Mouse (Mus musculus) stomach, embryonic 15.5 days (tissue): Measurements from ENCODE around the gene Agpat3. TPM values are rescaled to one million over a fixed set of nuclear protein-coding genes. Genes with fewer than 3 reads are reported as not detected.

ENCODE experiments used
- ATAC-seq: fragments of 200-750 bp; cut with Nextera tagmentation; 2 replicates; pipeline ENCODE4 v1.8.0; 2017; ENCODE audit warnings: low read depth, moderate number of reproducible peaks, moderate TSS enrichment; ENCODE audit not compliant: insufficient read depth, low FRiP score
- H3K27ac ChIP-seq: fragments of 300-500 bp; sonication (generic); 2 replicates; pipeline ENCODE4 v1.5.1; 2015; ENCODE audit warnings: mild to moderate bottlenecking, inconsistent platforms
- H3K27me3 ChIP-seq: fragments of 300-500 bp; sonication (generic); replicated peaks from 2 replicates; pipeline ENCODE4 v1.6.1; 2015; ENCODE audit warnings: inconsistent platforms
- H3K36me3 ChIP-seq: fragments of 300-500 bp; sonication (generic); 2 replicates; pipeline ENCODE4 v1.6.1; 2015; ENCODE audit warnings: inconsistent platforms
- H3K4me1 ChIP-seq: fragments of 300-500 bp; sonication (generic); 2 replicates; pipeline ENCODE4 v1.6.1; 2015; ENCODE audit warnings: inconsistent platforms
- H3K4me2 ChIP-seq: fragments of 300-500 bp; sonication (generic); 2 replicates; pipeline ENCODE4 v1.6.1; 2015; ENCODE audit warnings: mild to moderate bottlenecking, inconsistent platforms
- H3K4me3 ChIP-seq: fragments of 300-500 bp; sonication (generic); replicated peaks from 2 replicates; pipeline ENCODE4 v1.5.1; 2015; ENCODE audit warnings: inconsistent platforms
- H3K9ac ChIP-seq: fragments of 300-500 bp; sonication (generic); 2 replicates; pipeline ENCODE4 v1.6.1; 2015; ENCODE audit warnings: inconsistent platforms
- H3K9me3 ChIP-seq: fragments of 300-500 bp; sonication (generic); 2 replicates; pipeline ENCODE4 v1.6.1; 2016; ENCODE audit warnings: inconsistent platforms
- WGBS: fragments of 180-500 bp; shearing (Covaris S2); methylation state at CpG from one replicate; pipeline ENCODE4 v1.1.7; 2015; 5-methylcytosine and 5-hydroxymethylcytosine counted together
- polyA plus RNA-seq: library from polyadenylated mRNA; unstranded; fragments of >200 nt; fragmentation: Nextera tagmentation; extraction: Ambion mirVana; gene quantifications from 2 replicates; pipeline ENCODE4 v1.2.1, GENCODE M21; 2015

Agpat3 gene
- polyA plus RNA-seq, 1 experiment from 2014 or later, result 60.7 TPM

DNA sequence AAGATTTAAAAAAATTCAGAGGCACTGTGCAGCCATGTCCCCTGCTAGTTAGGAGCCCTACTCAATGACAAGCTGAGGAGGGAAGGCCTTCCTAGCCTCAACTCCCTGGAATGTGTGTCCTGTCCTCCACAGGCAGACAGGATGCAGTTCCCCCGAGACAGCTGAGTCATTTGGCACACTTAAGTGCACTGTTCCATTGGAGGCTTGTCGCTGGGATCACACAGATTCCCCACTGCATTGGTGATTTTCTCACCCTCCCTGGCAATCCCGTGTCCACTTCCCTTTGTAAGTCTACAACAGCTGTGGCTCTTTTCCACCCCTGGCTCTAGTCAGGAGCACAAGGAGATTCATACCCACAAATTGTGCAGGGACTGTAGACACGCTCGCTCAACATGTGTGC is 14.1 kb downstream of the Agpat3 start:
- Histone ChIP-seq H3K4me3 (no peak overlapping the region), H3K9ac (no peak overlapping the region), H3K9me3 (no peaks in the 10 kb centered on the region), H3K36me3 (no peaks in the 10 kb centered on the region), H3K27ac (no peak overlapping the region), H3K4me2 (no peak overlapping the region), H3K4me1 (0 out of 2 replicates have a peak, but pooled peaks cover 2% of the 10 kb centered on the region), H3K27me3 (no peaks in the 10 kb centered on the region)
- no peak for ATAC-seq
- 49% methylated on average over 5 of the region's 5 CpGs for WGBS

DNA sequence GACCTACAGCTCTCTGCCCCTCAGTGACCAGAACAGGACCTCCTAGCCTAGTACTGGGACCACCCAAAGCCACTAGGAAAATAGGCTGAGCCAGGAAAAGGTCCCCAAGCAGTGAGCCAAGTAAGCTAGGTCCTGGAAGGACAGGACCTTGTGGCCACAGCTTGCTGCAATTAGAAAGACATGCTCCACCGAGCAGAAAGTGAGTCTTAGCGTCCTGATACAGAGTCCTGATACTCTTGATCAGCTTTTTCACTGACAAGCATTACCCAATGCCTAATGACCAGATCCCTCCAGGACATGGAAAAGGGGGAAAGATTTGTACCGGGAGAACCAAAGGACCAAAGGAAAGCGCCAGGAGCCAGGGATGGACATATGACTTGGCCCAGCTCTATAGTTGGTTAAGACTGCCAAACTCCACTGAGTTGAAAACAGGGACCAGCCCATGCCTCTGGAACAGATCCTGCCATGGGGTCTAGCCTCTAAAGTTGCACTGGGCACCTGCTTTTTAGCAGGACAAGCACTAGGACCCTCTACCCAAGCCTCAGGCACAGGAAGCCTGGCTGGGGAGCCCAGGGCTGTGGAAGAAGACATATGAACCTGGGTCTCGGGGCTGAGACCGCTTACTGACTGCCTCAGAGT is 17.2 kb downstream of the Agpat3 start:
- Histone ChIP-seq H3K27ac (no peak overlapping the region), H3K9ac (no peak overlapping the region), H3K4me2 (no peak overlapping the region), H3K27me3 (no peaks in the 10 kb centered on the region), H3K9me3 (no peaks in the 10 kb centered on the region), H3K36me3 (no peaks in the 10 kb centered on the region), H3K4me3 (no peak overlapping the region), H3K4me1 (0 out of 2 replicates have a peak, but pooled peaks cover 2% of the 10 kb centered on the region)
- WGBS, result 83% methylated on average over 6 of the region's 6 CpGs
- no peak for ATAC-seq

DNA sequence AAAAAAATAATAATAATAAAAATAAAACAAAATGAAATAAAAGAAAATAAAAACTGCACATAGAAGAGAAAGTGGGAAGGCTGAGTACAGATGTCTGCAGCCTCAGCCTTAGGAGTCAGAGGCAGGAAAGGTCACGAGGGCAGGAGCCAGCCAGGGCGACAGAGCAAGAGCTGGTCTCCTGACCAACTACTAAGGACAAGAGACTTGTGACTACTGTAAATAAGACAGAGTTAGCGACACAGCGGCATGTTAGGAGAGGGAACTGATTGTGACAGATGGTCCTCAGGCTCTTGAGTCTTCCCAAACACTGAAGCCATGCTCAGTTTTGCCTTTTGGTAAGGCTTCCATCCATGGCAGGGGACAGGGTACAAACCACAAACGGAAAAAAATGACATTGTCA is 20.7 kb downstream of the Agpat3 start:
- Histone ChIP-seq H3K4me1 (no peaks in the 10 kb centered on the region), H3K4me3 (no peak overlapping the region), H3K27me3 (no peaks in the 10 kb centered on the region), H3K9ac (no peak overlapping the region), H3K27ac (no peak overlapping the region), H3K9me3 (no peaks in the 10 kb centered on the region), H3K4me2 (no peak overlapping the region), H3K36me3 (no peaks in the 10 kb centered on the region)
- no peak for ATAC-seq
- WGBS, result 72% methylated on average over 5 of the region's 5 CpGs

DNA sequence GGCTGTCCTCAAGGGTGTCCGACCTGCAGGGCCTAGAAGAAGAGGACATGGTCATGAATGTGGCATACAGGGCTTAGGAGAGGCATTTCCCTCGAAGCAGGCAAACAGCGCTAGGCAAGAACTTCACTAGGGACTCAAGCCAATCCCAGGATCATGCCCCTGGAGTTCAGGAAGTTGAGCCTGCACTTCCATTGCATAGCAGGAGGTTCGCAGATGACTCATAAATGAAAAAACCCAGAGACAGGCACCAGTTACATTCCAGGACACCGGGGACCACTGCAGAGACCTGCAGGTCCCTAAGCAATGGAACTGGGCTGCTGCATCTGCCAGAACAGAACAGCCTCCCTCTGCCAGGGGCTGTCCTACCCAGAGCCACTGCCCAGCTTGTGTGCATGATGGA is 23.0 kb downstream of the Agpat3 start:
- H3K27ac ChIP-seq, result no peak overlapping the region
- 0 out of 2 replicates have a peak, but pooled peaks cover 3% of the 10 kb centered on the region for H3K36me3 ChIP-seq
- no peak overlapping the region for H3K9ac ChIP-seq
- no peak for ATAC-seq
- no peaks in the 10 kb centered on the region for H3K27me3 ChIP-seq
- H3K4me1 ChIP-seq, result no peaks in the 10 kb centered on the region
- 77% methylated on average over 5 of the region's 5 CpGs for WGBS
- no peaks in the 10 kb centered on the region for H3K9me3 ChIP-seq
- no peak overlapping the region for H3K4me2 ChIP-seq
- no peak overlapping the region for H3K4me3 ChIP-seq

DNA sequence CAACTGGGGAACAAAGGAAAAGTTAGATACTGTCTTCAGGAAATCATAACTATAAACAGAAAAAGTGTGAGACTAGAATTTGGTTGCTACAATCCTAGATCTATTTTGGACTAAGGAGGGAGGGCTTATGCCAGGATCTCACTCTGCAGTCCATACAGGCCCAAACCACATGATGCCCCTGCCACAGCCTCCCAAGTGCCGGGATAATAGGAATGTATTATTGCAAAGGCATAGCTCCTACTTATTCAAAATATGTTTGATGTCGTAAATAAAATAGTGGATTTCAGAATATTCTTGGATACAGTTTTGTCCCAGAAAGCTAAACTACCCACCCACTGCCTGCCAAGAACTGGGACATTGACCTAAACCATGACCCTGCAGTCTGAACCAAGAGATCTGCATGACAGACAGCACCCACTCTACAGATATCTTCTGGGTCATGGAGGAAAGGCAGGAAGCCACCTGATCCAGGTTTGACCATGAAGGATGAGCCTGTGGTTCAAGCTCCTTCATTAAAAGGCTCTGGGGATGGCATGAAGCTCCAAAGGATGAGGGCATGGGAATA is 24.2 kb downstream of the Agpat3 start:
- 95% methylated on average over 2 of the region's 2 CpGs for WGBS
- Histone ChIP-seq H3K4me2 (no peak overlapping the region), H3K9ac (no peak overlapping the region), H3K4me1 (no peaks in the 10 kb centered on the region), H3K36me3 (0 out of 2 replicates have a peak, but pooled peaks cover 3% of the 10 kb centered on the region), H3K9me3 (no peaks in the 10 kb centered on the region), H3K27ac (no peak overlapping the region), H3K27me3 (no peaks in the 10 kb centered on the region), H3K4me3 (no peak overlapping the region)
- no peak for ATAC-seq

DNA sequence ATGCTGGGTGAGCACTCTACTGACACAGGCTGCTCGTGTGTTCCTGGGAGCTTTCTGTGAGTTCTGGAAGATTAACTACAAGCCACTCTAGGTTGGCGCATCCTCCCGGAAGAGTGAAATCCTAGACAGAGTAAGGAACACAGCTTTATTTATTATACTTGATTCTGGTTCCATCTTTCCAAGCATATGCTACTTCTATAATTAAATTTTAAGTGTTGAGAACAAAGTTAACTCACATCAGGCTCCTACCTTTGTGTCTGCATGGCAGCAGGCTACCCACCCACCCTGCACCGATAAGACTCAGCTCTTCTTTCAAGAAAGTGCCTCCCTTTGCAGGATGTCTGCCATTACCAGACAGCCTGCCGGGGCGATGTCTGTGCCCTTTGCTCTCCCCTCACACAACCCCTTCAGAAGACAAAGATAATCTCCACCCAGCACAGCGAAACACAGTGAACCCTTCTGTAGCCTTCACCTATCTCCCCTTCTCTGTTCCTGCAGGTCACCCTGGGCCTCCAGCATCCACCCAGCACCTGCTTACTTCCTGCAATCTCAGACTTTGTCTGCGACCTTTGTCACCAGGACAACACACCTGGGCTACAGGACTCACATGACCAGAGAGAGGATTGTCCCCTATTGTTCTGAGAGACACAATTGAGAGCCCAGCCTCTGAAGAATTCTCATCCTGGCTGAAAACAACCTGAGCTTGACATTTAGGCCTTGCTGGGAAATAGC is 26.2 kb downstream of the Agpat3 start:
- 59% methylated on average over 8 of the region's 8 CpGs for WGBS
- H3K36me3 ChIP-seq, result 0 out of 2 replicates have a peak, but pooled peaks cover 3% of the 10 kb centered on the region
- no peak overlapping the region for H3K27ac ChIP-seq
- H3K27me3 ChIP-seq, result no peaks in the 10 kb centered on the region
- no peak for ATAC-seq
- no peak overlapping the region for H3K4me3 ChIP-seq
- no peak overlapping the region for H3K4me2 ChIP-seq
- H3K9ac ChIP-seq, result no peak overlapping the region
- H3K4me1 ChIP-seq, result no peaks in the 10 kb centered on the region
- no peaks in the 10 kb centered on the region for H3K9me3 ChIP-seq

DNA sequence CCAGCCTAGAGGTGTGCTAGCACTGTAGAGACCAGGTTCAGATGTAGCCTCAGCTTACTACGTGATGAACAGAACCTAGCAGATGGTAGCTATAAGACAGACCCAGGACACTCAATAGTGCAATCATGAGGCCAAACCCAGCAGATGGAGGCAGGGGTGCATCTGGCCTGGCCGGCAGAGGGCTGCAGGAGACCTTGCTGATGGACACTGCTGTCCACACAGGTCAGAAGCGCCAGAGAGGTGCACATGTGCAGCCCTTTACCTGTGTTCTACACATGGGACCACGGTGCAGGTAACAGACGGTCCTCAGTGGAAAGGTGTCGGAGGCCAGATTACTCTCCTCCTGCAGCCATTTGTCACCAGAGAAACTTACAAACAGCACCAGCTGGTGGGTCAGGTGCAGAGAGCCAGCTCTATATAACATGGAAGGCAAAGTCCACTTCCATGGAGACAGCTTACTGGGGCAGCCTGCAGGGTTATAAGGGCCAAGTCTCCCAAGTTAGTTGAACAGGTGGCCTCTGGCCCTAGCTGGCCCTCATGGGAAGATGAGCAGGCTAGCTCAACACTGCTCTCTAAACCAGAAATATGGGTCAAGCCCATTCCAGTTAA is 27.6 kb downstream of the Agpat3 start:
- 0 out of 2 replicates have a peak, but pooled peaks cover 3% of the 10 kb centered on the region for H3K36me3 ChIP-seq
- no peaks in the 10 kb centered on the region for H3K9me3 ChIP-seq
- H3K27me3 ChIP-seq, result no peaks in the 10 kb centered on the region
- peak; percentile 47 for ATAC-seq
- WGBS, result 85% methylated on average over 6 of the region's 6 CpGs
- no peak overlapping the region for H3K4me3 ChIP-seq
- H3K4me2 ChIP-seq, result no peak overlapping the region
- no peak overlapping the region for H3K9ac ChIP-seq
- no peak overlapping the region; the same call in 1 of the 2 replicates for H3K27ac ChIP-seq
- no peaks in the 10 kb centered on the region for H3K4me1 ChIP-seq

DNA sequence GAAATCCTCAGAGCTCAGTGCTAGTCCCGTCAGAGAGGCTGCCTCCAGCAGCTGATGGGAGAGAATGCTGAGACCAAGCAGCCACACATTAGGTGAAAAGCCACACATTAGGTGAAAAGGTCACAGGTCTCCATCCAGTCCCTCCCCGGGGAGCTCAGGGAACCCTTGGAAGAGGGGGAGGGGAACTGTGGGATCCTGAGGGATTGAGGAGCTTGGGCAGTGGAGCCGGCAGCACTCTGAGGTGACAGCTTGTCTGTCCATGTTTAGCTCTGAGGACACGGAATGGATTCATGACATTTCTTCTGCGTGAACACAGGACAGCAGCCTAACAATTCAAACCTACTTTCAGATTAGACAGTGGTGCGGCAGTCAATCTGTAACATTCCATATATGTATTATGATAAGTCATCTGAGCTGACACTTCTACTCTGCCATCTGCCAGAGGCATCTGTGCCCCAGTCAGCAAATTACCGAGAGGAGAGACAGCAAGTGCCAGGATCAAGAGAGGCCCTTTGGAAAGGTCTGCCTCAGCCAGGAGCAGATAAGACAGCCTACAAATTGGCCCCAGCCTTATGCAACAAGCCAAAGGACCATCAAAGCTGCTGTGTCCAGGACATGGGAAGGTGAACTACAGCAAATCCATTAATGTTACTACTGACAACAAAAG is 28.9 kb downstream of the Agpat3 start:
- Histone ChIP-seq H3K4me2 (no peak overlapping the region), H3K36me3 (0 out of 2 replicates have a peak, but pooled peaks cover 3% of the 10 kb centered on the region), H3K27me3 (no peaks in the 10 kb centered on the region), H3K4me1 (no peaks in the 10 kb centered on the region), H3K4me3 (no peak overlapping the region), H3K9me3 (no peaks in the 10 kb centered on the region), H3K9ac (no peak overlapping the region), H3K27ac (no peak overlapping the region)
- 44% methylated on average over 7 of the region's 7 CpGs for WGBS
- no peak for ATAC-seq

DNA sequence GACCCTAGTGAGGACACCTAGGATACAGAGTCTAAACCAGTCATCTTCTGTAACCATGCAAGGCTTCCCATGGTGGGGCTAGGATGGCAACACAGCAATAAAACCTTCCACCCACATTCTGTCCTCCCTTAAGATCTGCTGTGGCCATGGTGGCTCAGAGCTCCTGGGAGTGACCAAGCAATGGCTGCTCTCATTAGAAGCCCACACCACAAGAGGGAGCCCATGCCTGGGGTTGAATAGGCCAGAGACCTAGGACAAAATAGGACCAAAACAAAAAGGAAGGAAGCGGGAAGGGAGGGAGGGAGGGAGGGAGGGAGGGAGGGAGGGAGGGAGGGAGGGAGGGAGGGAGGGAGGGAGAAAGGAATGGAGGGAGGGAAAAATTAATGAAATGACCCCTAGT is 29.5 kb downstream of the Agpat3 start:
- WGBS, result no CpG with 5 or more reads among the region's 1 CpGs
- no peak for ATAC-seq

DNA sequence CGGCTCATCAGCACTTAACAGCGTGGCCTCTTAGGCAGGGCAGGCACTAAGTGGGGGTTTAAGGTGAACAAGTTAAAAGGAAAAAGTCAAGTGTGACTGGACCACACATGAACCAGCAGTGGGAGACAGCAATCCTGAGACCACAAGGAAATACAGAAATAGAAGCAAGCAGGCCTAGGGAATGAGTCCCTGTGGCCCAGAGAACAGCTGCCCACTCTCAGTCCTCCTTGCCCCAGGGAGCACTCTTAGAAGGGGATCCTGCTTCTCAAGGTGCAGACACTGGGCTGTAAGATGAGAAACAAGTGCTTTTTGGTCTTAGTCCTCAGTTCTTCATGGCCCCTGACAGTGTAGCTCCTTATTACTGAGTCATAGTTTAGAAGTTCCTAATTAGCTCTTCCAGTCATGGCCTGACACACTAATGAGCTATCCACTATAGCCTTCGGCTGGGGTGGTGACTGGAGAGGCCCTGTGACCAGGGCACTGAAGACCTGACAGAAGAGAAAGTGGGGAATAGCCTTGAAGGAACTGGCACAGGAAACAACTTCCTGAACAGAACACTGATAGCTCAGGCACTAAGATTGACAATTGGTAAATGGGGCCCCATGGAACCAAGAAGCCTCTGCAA is 31.0 kb downstream of the Agpat3 start:
- no peaks in the 10 kb centered on the region for H3K27me3 ChIP-seq
- 68% methylated on average over 3 of the region's 3 CpGs for WGBS
- H3K4me3 ChIP-seq, result no peak overlapping the region
- H3K9me3 ChIP-seq, result no peaks in the 10 kb centered on the region
- H3K9ac ChIP-seq, result no peak overlapping the region
- 0 out of 2 replicates have a peak, but pooled peaks cover 3% of the 10 kb centered on the region for H3K36me3 ChIP-seq
- no peak overlapping the region for H3K27ac ChIP-seq
- H3K4me2 ChIP-seq, result no peak overlapping the region
- ATAC-seq, result no peak
- 0 out of 2 replicates have a peak, but pooled peaks cover 4% of the 10 kb centered on the region for H3K4me1 ChIP-seq

More for the DNA sequence above, 29.5 kb downstream of the Agpat3 start:
- H3K27me3 ChIP-seq, result no peaks in the 10 kb centered on the region
- H3K27ac ChIP-seq, result no peak overlapping the region
- H3K9me3 ChIP-seq, result no peaks in the 10 kb centered on the region
- H3K36me3 ChIP-seq, result 0 out of 2 replicates have a peak, but pooled peaks cover 3% of the 10 kb centered on the region
- H3K9ac ChIP-seq, result no peak overlapping the region
- no peak overlapping the region for H3K4me3 ChIP-seq
- no peak overlapping the region for H3K4me2 ChIP-seq
- no peaks in the 10 kb centered on the region for H3K4me1 ChIP-seq

DNA sequence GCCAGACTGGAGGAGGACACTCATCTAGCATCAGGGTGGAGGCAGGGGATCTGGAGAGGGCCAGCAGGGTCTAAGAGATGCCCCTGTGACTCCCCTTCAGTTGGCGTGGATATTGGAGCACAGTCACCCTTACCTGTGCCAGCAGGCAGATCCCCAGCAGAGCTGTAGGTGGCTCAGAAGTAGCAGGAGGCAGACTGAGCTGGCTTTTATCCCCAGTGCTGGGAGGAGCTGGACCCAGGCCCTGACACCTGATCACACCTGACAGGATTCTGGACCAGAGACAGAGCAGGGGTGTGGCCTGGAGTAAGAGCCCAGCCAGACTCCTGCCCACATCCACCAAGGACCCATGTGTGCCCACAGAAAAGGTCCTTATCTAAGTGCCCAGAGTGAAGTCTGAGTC is 31.8 kb downstream of the Agpat3 start:
- Histone ChIP-seq H3K27ac (no peak overlapping the region), H3K27me3 (no peaks in the 10 kb centered on the region), H3K36me3 (0 out of 2 replicates have a peak, but pooled peaks cover 3% of the 10 kb centered on the region), H3K4me2 (no peak overlapping the region), H3K9ac (no peak overlapping the region), H3K4me1 (0 out of 2 replicates have a peak, but pooled peaks cover 4% of the 10 kb centered on the region), H3K4me3 (no peak overlapping the region), H3K9me3 (no peaks in the 10 kb centered on the region)
- 93% methylated on average over 1 of the region's 1 CpGs for WGBS
- no peak for ATAC-seq
